Mouse (Mus musculus) gastrocnemius, postnatal 4 days (tissue): ENCODE measurements around the gene Olfr798. TPM values are rescaled to one million over a fixed set of nuclear protein-coding genes. Genes with fewer than 3 reads are reported as not detected.

Experiments used
- DNase-seq, 2 experiments: peaks; one replicate each; pipeline ENCODE4 v3.0.0; 2021 to 2022; ENCODE audit warnings: low spot score in 2 of 2, mixed read lengths in 2 of 2
- long read RNA-seq, 2 experiments: library from polyadenylated mRNA; stranded (forward); transcript quantifications; one replicate each; pipeline ENCODE4 v2.0.0; 2021
- microRNA-seq: library from miRNA; unstranded; fragments of <30 nt; microRNA quantifications from one replicate; pipeline ENCODE4 v1.2.0, GENCODE M21; 2021
- total RNA-seq, 2 experiments: library from RNA; stranded (reverse); gene quantifications; 2 replicates each; pipeline ENCODE4 v1.2.3; 2021

Olfr798 gene
- not detected for total RNA-seq
- long read RNA-seq, experiment 1 = 0 reads
- long read RNA-seq, experiment 2 = 0 reads

DNA sequence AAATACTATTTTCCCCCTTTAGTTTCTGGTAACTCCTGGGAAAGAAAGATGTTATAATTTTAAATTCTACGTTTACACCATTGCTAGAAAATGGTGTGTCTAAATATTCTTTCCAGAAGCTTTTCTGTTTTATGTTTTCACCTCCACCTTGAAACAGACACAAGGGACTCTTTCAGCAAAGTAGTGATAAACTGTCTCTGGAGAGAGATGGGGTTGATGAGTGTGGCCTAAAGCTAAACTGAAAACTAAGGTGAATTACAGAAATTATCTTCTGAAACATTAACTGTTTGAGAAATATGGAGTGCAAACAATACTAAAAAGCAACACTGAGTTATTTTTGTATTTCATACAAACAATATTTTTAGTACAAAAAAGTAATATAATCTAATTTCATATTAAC is at the start of gene Olfr798:
TSS of gene Olfr798 (minus strand) at position 101 of the 400 bp plus-strand sequence.
- DNase-seq = no peak

GRCm38 (mm10) chr10:129673765-129674164 is 46.0 kb upstream of the Olfr798 start, which contains the start of gene Olfr801:
Gene Olfr801 (minus strand): TSS chr10:129673865.
- no peak for DNase-seq

GRCm38 (mm10) chr10:129657394-129657793 is 29.7 kb upstream of the Olfr798 start, which contains the start of gene Olfr800:
Gene Olfr800 (plus strand): TSS chr10:129657694.
- DNase-seq = no peak

GRCm38 (mm10) chr10:129651763-129652162 is 24.0 kb upstream of the Olfr798 start:
- no peak for DNase-seq

DNA sequence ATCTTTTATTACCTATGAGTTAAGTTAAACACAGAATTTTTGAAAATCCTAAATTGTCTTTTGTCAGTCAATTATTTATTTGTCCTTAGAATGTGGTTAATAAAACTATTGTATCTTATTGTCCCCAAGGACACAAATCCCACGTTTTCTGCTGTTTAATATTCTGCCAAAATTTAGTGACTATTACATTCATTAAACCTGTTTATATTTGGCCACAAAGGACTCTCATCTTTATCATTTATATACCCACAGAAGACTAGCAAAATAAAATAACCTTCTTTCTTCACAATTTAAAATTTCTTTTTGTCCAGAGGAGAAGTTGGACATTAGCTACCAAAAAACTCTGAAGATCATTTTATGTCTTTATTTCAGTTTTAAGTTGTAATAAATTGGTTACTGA is 9.4 kb upstream of the Olfr798 start, which contains the start of gene Olfr799:
TSS of gene Olfr799 (plus strand) at position 301 of the 400 bp plus-strand sequence.
- no peak for DNase-seq

GRCm38 (mm10) chr10:129623251-129623650 is 4.5 kb downstream of the Olfr798 start:
- no peak for DNase-seq

- no peak for DNase-seq
Measured at GRCm38 (mm10) chr10:129621724-129622123, 6.0 kb downstream of the Olfr798 start.

- DNase-seq = no peak
Measured at GRCm38 (mm10) chr10:129612470-129612869, 15.3 kb downstream of the Olfr798 start, which contains the start of gene Olfr796. Gene Olfr796 (minus strand): TSS chr10:129612570.

GRCm38 (mm10) chr10:129577066-129577465 is 50.7 kb downstream of the Olfr798 start:
- DNase-seq = no peak

Small RNA genes within 50 kb of the gene (microRNA-seq; reads per million reads assigned to microRNA genes)
- not detected for gene Gm23252

Other genes starting within 250 kb of the Olfr798 start
- under 1 TPM in 1 of 2 experiments, not detected in 1; 0.07 TPM for gene Olfr784, start 243.9 kb downstream of the Olfr798 start, total RNA-seq
- not detected for gene Olfr785, start 222.5 kb downstream of the Olfr798 start, total RNA-seq
- gene Olfr786, start 200.6 kb downstream of the Olfr798 start, total RNA-seq = not detected
- gene Olfr787, start 166.1 kb downstream of the Olfr798 start, total RNA-seq = not detected
- gene Olfr788, start 156.9 kb downstream of the Olfr798 start, total RNA-seq = not detected
- gene Olfr789, start 143.2 kb downstream of the Olfr798 start, total RNA-seq = not detected
- gene Olfr790, start 129.4 kb downstream of the Olfr798 start, total RNA-seq = not detected
- gene Olfr791, start 106.1 kb downstream of the Olfr798 start, total RNA-seq = not detected
- gene Olfr792, start 88.8 kb downstream of the Olfr798 start, total RNA-seq = not detected
- not detected for gene Olfr794, start 60.3 kb downstream of the Olfr798 start, total RNA-seq
- gene Olfr796, start 15.4 kb downstream of the Olfr798 start, total RNA-seq = not detected
- not detected for gene Olfr799, start 9.6 kb upstream of the Olfr798 start, total RNA-seq
- gene Olfr800, start 29.8 kb upstream of the Olfr798 start, total RNA-seq = not detected
- gene Olfr801, start 45.9 kb upstream of the Olfr798 start, total RNA-seq = not detected
- not detected for gene Olfr802, start 60.2 kb upstream of the Olfr798 start, total RNA-seq
- gene Olfr803, start 66.4 kb upstream of the Olfr798 start, total RNA-seq = not detected
- not detected for gene Olfr804, start 75.3 kb upstream of the Olfr798 start, total RNA-seq
- gene Olfr805, start 101.4 kb upstream of the Olfr798 start, total RNA-seq = not detected
- not detected for gene Olfr806, start 114.0 kb upstream of the Olfr798 start, total RNA-seq
- not detected for gene Olfr807, start 129.9 kb upstream of the Olfr798 start, total RNA-seq
- gene Olfr808, start 137.5 kb upstream of the Olfr798 start, total RNA-seq = not detected
- gene Olfr809, start 146.7 kb upstream of the Olfr798 start, total RNA-seq = not detected
- gene Olfr810, start 167.0 kb upstream of the Olfr798 start, total RNA-seq = not detected
- not detected for gene Olfr811, start 176.5 kb upstream of the Olfr798 start, total RNA-seq
- not detected for gene Olfr812, start 218.2 kb upstream of the Olfr798 start, total RNA-seq
- gene Olfr813, start 227.4 kb upstream of the Olfr798 start, total RNA-seq = not detected